Mouse (Mus musculus) heart, adult 2 months (tissue): ENCODE results near the gene Coa4.

Experiments used
- CTCF ChIP-seq: fragments of 200-600 bp; IDR thresholded peaks from 2 replicates; pipeline ENCODE4 v1.8.1; 2022; ENCODE audit warnings: antibody characterized with exemption, mild to moderate bottlenecking, moderate library complexity
- EP300 ChIP-seq: fragments of 200-500 bp; IDR thresholded peaks from 2 replicates; pipeline ENCODE4 v1.6.1; 2011; ENCODE audit warnings: low read depth, low read length, control low read depth; ENCODE audit not compliant: insufficient read depth
- POLR2A ChIP-seq: fragments of 200-500 bp; IDR thresholded peaks from 2 replicates; pipeline ENCODE4 v1.6.1; 2011; ENCODE audit warnings: mild to moderate bottlenecking, low read depth, low read length, control low read depth; ENCODE audit not compliant: insufficient read depth

DNA sequence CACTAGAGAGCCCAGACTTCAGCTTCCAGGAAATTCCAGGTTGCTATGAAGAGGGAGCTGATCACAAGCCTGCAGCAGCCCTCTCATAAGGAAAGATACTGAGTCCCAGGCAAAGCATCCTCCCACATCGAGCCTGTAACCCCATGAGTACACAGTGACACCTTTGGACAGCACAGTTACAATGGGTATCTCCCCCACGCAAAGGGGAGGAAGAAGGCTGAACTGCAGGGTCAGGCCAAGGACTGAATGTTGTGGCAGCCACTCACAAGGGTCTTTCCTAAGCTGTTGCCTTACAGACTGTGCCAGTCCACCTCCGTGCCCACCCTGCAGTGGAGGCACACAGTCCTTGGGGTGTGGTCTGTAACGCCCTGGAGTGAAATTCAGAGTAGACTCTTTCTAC lies 30.4 kb upstream of the Coa4 start:
- TF ChIP-seq CTCF: no peak
- TF ChIP-seq POLR2A: no peak
- no peak for TF ChIP-seq EP300
